Mouse (Mus musculus) left cerebral cortex, postnatal 4 days (tissue): ENCODE data around the gene Col26a1. TPM values are rescaled to one million over a fixed set of nuclear protein-coding genes. Genes with fewer than 3 reads are reported as not detected.

Source experiments
- DNase-seq: peaks from one replicate; pipeline ENCODE4 v3.0.0-alpha.2; 2022
- intact Hi-C: fragments of 180-260 bp; cut with DNase I; formaldehyde crosslinking; loops from one replicate; pipeline ENCODE4 v1.15.1; 2025
- total RNA-seq, 2 experiments: library from RNA; stranded (reverse); gene quantifications; 2 replicates each; pipeline ENCODE4 v1.2.3; 2021

The Col26a1 gene
- total RNA-seq, 2 experiments from 2014 or later = 28.0 to 28.6 TPM

DNA sequence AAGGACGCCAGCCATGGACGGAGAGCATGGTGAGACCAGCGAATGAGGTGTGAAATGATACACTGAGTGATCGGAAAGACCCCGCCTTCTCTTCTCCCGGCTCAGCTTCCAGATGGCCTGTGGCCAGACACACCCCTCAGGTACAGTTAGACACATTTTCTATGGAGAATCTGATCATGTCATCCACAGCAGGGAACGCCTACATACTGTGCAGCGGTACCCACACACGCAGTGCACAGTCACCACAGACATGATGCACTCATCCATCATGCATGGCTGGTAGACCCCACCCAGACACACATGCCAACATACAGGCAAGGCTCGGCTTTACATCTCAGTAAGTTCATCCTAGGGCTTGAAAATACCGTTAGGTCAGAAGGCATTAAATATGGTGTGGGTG, 63.3 kb downstream of the Col26a1 start:
- intact Hi-C loops = no loop called here

GRCm38 (mm10) chr5:136810539-136811374, 72.3 kb downstream of the Col26a1 start:
- intact Hi-C loops = no loop called here
- no peak for DNase-seq

More for the DNA sequence above, 63.3 kb downstream of the Col26a1 start:
- DNase-seq = no peak

- intact Hi-C loops = no loop called here
- DNase-seq = no peak
Observed at GRCm38 (mm10) chr5:136806379-136807056, 76.5 kb downstream of the Col26a1 start.

GRCm38 (mm10) chr5:136805019-136805418, 78.0 kb downstream of the Col26a1 start:
- no peak for DNase-seq
- intact Hi-C loops = no loop called here

- DNase-seq = no peak
- intact Hi-C loops = no loop called here
Observed at GRCm38 (mm10) chr5:136804246-136804645, 78.8 kb downstream of the Col26a1 start.

DNA sequence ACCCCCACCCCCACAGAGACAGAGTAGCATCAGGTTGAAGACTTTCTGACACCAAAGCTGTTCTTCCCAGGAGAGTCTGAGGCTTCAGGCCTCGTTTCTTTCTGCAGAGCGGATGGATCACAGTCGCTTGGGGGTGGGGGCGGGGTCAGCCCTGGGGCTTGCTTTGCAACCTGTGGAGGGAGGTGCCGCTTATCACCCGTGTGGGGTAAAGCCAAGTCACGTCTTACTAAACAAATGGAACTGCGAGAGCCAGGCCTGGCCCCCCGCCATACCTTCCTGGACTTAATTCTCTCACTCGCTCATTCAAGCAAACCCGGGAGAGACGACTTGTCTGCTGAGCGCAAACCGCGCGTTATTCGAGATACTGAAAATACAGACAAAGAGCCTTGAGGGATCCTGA, 80.3 kb downstream of the Col26a1 start:
- DNase-seq = peak; percentile 24
- intact Hi-C loops = no loop called here

DNA sequence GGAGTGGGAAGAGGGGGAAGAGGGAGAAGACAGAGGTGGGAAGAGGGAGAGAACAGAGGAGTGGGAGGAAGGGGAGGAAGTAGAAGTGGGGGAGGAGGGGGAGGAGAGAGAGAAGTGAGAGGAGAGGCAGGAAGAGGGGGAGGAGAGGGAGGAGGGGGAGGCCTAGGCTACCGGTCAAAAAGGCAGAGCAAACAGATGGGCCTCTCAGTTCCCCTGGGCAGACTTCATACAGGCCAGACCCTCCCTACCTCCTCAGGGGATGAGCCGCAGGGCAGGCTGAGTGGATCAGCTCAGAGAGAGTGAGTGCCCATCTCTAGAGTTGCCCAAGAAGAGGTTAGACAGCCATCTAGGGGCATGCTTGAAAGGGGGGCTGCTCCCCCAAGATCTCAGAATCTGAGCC, 86.1 kb downstream of the Col26a1 start:
- no peak for DNase-seq
- intact Hi-C loops = no loop called here

- DNase-seq = no peak
- intact Hi-C loops = loop anchor here (2.0 kb wide), 1 partner anchor 87 kb away; no protein-coding TSS in a partner anchor
Observed at GRCm38 (mm10) chr5:136793807-136794206, 89.2 kb downstream of the Col26a1 start.

- DNase-seq = no peak
- intact Hi-C loops = loop anchor here (2.0 kb wide), 1 partner anchor 88 kb away; no protein-coding TSS in a partner anchor
Observed at GRCm38 (mm10) chr5:136792541-136792940, 90.5 kb downstream of the Col26a1 start.

DNA sequence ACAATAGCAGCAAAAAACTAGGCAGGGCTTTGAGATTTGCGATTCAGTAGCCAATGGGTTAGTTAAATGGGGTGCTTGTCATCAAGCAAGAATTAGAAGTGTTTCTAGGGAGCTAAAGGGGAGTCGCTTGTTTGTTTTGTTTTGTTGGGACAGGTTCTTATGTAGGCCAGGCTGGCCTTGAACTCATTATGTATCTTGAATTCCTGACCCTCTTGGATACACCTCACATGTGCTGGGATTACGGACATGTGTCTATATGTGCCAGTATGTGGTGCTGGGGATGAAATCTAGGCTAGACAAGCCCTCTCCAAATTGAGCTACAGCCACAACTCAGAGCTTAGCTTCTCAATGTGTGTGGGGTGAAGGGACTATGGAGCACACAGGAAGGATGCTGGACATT, 91.8 kb downstream of the Col26a1 start:
- DNase-seq = no peak
- intact Hi-C loops = no loop called here

GRCm38 (mm10) chr5:136790570-136791196, 92.3 kb downstream of the Col26a1 start:
- intact Hi-C loops = no loop called here
- peak; percentile 94 for DNase-seq

- intact Hi-C loops = no loop called here
- no peak for DNase-seq
Observed at GRCm38 (mm10) chr5:136784531-136784930, 98.5 kb downstream of the Col26a1 start.

GRCm38 (mm10) chr5:136782600-136782999, 100.4 kb downstream of the Col26a1 start:
- DNase-seq = no peak
- intact Hi-C loops = no loop called here

- intact Hi-C loops = no loop called here
- DNase-seq = peak; percentile 40
Observed at GRCm38 (mm10) chr5:136780465-136780864, 102.5 kb downstream of the Col26a1 start.

GRCm38 (mm10) chr5:136779946-136780345, 103.1 kb downstream of the Col26a1 start:
- intact Hi-C loops = no loop called here
- no peak for DNase-seq

DNA sequence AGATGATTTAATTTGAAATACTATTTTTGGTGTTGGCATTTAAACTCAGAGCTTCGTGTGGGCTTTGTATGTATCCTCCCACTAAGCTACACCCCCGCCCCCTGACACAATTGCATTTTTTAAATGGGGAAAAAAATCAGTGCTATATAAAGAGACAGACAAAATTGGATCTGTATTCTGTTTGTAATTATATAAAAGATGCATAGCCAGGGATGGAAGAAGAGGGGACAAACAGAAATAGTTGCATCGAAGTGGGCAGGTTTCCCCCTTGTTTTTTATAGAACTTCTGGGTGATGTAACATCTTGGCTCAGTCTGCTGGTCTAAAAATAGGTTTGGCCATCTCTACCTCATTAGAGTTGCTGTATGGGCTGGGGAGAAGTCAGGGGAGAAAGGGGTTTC, 107.5 kb downstream of the Col26a1 start:
- intact Hi-C loops = no loop called here
- DNase-seq = no peak

DNA sequence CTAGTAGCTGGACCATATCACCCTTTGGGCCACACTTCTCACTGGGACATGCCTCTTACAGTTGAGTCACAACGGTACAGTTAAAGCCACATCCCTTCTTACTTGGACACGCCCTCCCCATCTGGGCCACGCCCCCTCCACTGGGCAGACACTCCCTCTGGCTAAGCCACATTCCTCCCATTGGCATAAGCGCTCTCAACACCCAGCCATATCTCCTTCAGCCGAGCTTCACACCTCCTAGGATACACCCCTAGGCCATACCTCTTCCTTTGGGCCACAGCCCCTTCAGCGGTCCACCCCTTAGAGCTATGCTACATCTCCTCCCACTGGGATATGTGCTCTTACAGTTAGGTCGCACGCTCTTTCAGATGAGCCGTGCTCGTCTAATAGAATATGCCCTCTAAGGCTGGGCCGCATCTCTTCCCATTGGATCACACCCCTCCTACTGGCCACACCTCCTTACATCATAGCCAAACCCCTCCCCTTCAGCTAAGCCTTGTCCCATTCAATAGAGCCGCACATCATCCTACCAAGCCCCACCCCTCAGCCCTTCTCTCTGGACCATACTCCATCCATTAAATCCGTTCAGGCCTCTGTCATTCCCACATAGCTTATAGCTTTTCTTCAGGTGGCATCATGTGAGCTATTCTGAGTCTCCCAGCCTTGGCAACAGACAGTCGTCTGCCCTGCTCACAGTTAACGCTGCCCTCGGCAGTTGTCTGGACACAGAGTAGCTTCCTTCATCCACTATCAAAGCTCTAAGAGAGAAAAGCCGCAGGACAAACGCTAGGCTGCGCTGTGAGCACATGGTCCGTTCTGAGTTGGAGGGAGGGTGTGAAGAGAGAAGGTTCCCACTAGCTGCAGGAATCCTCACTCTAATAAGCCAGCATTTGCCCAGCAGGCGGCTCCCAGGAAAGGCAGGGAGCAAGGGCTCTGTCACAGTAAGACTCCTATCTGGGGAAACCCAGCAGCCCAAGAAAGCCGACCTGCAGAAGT, 109.7 kb downstream of the Col26a1 start:
- no peak for DNase-seq
- intact Hi-C loops = no loop called here

- intact Hi-C loops = no loop called here
- DNase-seq = no peak
Observed at GRCm38 (mm10) chr5:136771132-136771531, 111.9 kb downstream of the Col26a1 start.

DNA sequence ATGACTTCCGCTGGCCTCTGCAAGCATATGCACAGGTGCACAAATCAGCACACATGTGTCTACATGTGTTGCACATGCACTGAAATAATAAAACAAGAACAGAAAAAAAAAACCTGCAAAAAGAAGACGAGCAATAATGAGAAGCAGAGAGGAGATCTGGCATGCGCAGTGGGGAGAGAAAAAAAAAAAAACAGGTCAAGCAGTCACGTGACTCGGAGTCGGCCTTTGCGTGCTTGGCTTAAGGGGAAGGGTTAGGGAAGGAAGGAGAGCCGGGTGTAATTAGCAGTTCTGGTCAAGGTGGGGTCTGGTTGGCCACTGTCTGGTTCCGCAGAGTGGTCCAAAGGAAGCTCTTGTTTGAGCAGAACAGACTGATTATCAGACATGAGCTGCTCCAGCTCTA, 115.7 kb downstream of the Col26a1 start:
- intact Hi-C loops = no loop called here

DNA sequence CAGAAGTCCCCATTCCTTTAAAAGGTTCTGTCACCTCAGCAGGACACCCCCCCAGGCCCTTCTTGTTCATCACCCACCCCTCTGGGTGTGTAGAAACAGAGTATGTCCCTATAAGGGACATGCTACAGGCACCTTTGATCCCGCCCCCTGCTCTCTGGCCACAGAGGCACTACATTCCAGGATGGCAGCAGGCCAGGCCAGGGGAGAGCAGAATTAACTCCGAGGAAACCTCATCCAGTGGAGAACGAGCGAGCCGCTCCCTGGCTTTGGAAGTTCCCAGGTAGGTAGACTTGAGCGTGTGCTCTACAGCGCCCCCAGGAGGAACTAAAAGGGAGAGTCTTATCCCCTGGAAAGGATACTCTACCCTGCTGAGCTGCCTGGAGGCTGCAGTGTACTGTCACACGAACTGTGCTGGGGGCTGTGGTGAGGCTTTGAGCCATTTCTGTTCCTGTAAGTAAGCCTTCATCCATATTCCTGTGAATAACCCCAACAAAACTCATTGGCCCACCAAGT, 118.8 kb downstream of the Col26a1 start:
- DNase-seq = no peak
- intact Hi-C loops = no loop called here

More for the DNA sequence above, 115.7 kb downstream of the Col26a1 start:
- no peak for DNase-seq
